Mouse (Mus musculus): ENCODE measurements at regions not wholly inside any gene's neighbourhood (a gene's known extent, or its start where the extent isn't known, plus 50 kb on each side); places are given as distances from the start of the nearest gene placed in this dataset.

DNA sequence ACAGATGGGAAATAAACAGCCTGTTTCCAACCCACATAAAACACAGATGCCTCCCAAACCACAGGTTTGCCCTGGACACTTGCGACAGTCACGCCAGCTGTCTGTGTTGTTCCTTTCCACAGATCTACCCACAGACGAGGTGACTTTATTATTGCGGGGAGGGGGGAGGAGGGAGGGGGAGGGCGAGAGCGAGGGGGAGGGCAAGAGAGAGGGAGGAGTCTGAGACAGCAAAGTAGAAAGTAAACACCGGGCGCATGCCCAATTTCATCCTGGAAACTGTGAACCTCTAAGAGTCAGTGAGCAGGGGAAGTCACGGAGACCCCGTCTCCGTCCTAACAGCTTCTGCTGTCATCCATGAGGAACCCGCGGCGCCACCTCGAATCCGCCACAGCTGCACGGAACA is 155.8 kb downstream of the Dyrk2 start:
- peak; percentile 32 for DNase-seq

DNA sequence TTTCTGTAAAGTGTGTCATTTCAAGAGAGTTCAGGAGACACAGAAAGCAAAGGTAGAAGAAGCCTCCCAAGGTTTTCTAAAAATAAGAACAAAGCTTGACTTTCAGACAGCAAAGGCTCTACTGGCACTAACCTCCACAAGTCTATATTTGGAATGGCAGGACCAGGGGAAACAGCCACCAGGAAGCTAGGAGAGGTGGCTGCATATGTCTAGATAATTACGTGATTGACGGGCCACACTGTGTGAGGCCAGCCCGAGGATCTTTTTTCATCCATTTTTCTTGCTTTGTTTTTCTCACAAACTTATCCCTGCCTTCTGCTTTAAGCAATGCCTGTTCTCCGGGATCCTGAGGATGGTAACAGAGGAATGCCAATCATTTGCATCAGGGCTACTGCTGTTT is 155.4 kb downstream of the Dyrk2 start:
- no peak for DNase-seq

DNA sequence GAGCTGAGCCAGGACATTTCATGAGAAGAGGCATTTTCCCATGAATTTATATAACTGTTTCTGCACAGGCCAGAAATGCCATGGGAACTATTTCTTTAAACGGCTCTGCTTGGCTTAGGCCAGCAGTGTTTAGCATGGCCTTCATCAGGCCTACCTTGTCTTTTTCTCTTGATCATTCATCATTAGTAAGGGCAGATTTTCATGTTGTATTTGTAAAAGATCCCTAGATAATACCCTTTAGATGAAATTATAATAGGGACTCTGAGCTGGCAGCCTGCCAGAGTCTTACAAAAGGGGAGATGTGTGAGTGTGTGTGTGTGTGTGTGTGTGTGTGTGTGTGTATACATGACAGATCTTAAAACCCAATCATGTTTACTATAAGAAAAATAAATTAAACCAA is 149.4 kb downstream of the Dyrk2 start:
- no peak for DNase-seq

DNA sequence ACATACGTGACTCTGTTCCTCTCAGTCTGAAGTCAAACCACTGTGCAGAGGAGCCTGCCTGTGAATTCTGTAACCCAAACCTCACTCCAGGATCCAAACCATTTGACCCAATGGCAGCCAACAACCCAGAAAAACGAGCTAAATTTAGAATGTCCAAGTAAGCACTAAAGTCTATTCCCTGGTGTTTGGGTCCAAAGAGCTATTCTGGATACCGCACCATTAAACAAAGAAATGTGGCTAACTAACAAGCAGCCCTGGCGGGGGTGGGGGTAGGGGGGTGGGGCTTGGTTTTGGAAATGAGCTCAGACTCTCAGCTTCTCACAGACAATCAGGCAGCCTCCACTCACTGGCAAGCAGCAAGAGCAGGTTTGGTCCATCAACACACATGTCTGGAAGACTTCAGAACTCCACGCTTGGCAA is 147.9 kb downstream of the Dyrk2 start:
- DNase-seq = no peak

DNA sequence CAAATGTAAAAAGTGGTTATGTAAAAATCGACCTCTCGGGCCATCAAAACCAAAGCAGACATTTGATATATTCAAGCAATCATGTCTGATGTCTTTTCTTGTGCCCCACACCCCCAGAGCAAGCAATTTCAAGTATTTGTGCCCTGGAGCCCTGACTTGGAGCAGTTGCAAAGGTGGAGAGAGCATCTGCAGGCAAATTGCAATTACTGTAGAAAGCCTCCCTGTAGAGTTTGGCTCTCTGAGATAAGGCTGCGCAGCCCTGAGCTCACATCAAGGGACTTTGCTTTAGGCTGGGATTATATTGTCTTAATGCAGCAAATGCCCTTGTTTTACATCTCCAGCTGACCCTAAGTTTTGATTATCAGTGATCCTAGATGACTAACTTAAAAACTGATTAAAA is 147.3 kb downstream of the Dyrk2 start:
- no peak for DNase-seq

DNA sequence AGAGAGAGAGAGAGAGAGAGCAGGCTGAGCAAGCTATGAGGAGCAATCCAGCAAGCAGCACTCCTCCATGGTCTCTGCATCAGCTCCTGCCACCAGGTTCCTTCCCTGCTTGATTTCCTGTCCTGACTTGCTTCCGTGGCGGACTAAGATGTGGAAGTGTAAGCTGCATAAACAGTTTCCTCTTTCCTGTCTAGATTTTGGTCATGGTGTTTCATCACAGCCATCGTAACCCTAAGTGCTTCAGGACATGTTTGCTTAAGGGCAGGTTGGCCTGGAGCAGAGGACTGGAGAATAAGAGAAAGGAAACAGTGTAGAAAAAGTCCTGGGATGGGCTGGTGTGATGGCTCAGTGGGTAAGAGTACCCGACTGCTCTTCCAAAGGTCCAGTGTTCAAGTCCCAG is 133.9 kb downstream of the Dyrk2 start:
- no peak for DNase-seq

DNA sequence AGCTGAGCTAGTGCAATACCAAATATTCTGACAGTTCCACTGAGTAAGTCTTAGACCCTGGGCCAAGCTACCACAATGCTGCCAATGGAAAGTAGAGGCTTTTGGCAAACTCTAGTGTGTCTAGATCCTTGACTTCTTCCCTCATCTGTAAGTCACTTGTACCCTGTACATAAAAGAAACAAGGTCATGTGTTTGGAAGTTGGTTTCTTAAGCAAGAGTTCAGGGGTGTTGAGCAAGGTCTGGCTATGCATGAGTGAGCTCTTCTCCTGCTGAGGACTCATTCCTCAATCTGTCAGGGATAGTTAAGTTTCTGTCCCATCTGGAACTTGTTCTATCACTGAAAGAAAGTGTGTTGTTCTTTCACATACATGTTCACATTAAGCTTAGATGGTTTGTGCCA is 132.9 kb downstream of the Dyrk2 start:
- DNase-seq = peak; percentile 50

DNA sequence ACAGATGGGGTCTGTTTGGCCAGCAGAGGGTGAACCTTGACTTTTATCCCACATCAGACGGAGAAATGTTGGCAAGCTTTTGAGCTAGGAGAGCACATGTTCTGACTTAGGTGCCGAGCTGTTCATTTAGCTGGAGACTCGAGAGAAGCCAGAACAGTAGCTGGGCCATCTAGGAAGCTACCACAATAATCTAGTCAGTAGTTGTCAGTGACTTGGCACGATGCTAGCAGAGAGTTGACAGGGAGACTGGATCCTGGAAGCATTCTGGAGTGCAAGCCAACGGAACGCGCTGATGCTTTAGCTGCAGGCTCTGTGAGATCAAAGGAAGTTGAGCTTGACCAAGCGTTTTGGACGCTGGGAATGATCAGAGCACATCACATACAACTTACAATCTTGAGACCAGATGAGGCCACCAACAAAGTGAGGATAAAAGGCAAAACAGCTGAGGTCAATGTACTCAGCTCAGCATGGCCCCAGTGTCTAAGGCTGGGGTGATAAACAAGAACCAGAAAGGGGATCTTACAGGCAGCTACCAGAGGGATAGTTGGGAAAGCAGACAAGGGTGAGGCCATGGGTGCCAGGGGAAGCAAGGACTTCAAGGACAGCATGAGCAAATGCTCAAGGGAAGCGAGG is 130.0 kb downstream of the Dyrk2 start:
- DNase-seq = no peak

DNA sequence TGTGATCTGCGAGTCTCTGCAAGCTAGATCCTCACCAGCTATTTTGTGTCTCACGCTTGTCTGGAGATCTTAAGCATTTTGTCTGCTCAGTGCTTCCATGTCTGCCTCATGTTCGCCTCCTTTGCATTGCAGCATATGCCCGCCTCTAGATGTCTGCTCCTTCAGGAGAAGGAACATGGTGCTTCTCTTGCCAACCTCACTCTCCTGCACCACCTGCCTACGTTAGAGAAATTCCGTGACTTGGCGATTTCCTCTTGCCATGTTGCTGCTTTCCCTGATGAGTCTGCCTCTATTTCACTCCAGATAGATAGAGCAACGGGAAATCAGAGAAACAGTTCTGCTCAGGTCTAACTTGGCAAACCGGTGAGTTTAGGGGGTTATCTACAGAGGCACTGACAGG is 126.2 kb downstream of the Dyrk2 start:
- DNase-seq = peak; percentile 37

DNA sequence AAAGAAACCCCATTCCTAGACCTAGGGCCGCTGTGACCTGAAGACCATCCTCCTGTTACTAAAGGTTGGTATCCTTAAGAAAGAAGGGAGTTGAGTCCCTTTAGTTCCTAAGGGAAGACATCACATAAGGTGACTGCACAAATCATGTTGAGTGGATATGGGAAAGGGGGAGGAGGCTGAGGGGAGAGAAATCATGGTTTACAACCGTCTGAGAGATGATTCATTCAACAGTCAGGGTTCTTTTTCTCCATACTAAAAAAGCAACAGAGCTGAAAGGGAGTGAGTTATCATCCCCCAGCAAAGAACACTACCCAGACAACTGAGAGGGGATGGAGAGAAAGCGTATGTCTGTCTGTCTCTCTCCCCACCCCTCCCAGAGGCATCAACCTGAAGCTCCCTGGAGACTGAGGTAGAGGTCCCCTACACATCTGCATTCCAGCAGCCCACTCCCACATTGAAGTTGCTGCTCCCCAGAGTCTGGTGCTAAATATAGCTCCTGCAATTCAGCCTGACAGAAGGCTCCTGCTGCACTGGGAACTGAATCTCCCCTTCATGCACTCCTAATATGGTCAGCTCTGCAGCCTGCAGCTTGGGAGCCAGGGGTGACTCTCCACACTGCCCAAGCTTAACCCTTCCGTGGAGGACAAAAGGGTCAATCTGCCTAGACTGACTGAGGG is 123.2 kb downstream of the Dyrk2 start:
- peak; percentile 42 for DNase-seq

DNA sequence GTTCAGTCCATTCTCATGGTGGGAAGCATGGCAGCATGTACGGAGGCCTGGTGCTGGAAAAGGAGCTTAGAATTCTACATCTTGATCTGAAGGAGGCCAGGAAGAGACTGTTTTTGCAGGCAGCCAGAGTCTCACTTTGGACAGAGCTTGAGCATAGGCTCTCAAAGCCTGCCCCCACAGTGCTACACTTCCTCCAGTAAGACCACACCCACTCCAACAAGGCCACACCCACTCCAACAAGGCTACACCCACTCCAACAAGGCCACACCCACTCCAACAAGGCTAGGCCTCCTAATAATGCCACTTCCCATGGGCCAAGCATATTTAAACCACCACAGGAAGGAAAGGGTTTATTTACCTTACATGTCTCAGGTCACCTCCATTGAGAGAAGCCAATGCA is 121.0 kb downstream of the Dyrk2 start:
- no peak for DNase-seq

DNA sequence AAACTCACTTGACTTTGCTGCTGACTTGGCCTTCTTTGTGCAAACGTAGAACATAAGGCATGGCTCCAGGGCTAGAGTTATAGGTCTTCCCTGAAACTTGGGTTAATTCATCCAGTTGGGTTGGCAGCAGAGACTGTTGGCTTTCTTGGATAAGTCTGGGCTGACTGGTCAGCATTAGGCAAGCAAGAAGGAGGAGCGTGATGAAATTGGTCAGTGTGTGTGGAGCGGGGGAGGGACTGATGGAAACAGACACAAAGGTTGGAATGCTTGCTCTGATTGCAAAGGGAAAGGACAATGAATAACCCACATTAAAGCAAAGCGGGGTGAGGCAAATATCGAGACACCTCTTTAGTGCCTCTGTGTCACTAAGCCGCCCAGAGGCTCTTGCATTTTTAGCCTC is 120.3 kb downstream of the Dyrk2 start:
- DNase-seq = no peak

DNA sequence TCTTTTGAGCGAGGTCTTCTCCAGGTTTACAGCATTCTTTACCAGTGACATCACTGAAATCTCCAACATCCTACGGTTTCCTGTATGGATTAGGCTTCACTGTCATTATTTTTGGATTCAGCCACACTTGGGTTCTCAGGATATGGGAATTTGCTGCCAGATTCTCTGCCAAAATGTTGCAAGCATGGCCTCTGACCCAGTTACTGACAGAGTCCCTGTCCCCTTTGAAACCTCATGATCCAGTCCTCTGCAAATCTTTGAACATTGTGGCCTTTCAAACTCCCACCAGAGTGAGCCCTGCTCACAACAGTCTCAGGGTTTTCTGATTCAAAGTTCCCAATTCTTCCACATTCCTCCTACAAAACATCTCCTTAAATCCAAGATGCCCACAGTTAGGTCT is 118.9 kb downstream of the Dyrk2 start:
- no peak for DNase-seq

DNA sequence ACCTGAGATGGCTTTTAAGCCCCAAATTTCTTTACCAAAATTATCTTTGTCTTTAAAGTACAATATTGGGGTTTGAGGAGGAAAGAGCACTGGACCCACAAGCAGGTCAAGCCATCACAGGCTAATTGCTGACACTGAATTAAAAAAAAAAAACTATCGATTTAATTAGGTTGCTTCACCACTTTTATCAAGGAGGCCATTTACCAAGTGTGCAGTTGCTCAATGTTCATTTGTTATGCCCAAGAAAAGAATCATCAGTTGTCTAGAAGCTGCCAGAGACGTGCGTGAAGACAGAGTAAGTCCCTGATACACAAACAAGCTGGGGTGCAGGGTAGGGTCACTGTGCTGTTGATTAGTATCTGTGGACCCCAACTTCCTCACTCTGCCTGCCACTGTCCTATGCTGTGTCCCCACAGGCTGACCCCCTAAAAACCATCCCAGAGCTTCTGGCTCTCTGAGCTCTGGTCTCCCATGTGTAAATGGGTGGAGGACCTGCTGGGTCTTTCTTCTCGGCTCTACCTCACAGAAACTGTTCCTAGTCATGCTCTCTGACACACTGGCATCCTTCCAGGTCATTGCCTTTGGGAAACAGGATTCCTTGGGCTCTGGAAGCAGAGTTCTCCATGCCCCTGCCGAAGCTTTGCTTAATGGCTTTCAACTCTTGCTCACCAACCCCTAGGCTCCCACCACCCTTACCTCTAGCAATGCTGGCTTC is 116.8 kb downstream of the Dyrk2 start:
- DNase-seq = no peak

DNA sequence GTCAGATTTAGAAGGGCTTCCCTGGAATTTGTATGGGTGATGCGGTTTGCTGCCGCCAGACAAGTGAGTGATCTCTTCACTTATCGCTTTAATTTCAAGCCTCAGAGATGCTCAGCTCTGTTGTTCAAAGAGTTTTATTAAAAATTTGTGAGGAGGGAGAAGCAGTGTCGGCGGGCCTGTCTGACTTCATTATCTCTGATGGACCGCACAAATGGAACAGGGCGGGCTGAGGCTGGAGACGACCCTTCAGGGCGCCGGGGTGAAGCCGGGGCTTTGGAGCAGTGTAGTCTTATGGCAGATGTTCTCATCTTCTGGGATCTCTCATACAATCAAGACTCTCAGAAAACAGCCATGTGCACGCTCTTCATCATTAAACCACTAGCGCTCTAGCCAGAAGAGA is 115.2 kb downstream of the Dyrk2 start:
- no peak for DNase-seq

DNA sequence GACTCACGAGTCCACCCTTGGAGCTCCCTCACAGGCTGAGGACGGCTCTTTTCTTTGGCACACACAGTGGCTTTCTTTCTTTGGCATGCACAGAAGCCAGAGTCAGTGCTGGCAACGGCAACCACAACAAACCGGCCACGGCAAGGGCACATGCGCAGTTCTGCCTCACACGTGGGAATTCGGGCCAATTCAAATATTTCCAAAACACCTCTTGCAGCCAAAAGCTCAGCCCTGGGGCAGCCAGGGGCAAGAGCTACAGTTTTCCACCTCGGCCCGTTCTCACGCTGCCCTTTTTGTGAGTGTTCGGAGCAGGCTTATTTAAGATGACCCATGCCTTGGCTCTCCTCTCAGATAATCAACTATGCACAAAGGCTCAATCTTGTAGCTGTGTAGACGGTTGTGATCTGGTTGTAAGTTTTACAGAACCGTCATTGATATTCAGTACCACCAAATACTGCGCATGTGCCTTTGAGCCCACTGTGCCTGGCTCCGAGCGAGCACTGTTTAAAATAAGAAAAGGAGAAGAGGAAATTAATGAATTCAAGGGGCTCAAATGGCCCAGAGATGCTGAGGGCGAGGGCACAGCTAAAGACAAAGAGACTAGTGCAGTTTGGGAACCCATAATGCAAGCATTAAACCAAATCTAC is 111.1 kb downstream of the Dyrk2 start:
- no peak for DNase-seq

DNA sequence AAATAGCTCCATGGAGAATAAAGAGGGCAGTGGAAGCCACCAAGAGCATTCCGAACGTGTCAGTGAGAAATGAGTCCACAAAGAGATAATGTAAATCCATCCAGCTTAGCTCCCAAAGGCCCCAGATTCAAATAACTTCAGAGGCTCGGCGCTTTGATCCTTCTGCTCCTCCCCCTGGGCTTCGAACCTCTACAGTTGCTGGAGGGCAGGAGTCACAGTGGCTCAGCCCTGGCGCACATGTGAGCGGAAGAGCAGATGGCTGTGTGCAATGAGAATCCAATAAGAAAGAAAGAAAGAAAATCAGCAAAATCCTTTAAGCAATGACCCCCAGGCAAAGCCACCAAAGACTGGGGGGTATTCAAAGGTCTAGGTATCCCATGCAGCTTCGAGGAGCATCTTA is 109.6 kb downstream of the Dyrk2 start:
- DNase-seq = no peak

DNA sequence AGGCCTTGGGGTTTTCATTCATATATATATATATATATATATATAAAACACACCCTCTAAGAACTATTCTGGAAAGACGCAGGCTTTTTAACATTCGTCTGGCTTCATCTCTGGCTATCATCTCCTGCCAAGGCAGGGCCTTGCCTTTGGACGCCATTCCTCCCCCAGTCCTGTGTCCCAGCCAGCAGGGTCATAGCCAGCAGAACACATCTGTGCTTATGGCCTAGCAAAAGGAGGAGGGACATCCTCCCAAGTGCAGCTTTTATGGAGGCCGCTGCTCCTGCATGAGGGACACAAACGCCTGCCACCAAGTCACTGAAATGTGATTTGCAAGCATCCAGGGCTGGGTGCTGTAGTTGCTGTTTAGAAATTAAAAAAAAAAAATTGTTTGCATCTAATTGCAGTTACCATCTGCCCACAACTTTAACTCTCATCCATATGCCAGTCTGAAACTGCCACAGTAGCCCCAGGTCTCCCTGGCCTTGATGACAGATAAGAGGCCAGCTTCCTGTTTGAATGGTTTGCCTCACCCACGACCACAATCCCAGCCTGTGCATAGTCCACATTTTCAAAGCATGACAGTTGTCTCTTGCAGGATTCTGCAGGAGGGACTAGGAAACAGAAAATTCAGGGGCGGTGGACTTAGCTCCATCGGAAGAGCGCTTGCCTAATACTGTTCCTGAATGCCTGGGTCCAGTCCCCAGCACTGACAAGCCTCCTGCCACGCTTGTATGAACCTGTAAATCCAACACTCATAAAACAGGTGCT is 108.7 kb downstream of the Dyrk2 start:
- DNase-seq = no peak

DNA sequence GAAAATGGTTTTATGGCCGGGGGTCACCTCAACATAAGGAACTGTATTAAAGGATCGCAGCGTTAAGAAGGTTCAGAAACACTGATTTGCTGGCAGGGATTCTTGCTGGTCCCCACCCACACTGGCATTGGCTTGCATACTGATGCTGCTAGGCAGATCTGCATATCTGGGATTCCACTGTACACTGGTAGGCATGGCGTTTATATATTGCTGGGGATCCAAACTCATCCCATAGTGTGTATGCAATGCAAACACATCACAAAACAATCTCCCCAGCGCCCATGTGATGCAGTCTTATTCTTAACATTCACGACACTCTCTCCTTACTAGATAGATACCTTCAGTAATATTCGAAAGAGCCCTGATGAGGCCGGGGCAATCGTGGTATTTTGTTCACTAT is 105.0 kb downstream of the Dyrk2 start:
- no peak for DNase-seq

DNA sequence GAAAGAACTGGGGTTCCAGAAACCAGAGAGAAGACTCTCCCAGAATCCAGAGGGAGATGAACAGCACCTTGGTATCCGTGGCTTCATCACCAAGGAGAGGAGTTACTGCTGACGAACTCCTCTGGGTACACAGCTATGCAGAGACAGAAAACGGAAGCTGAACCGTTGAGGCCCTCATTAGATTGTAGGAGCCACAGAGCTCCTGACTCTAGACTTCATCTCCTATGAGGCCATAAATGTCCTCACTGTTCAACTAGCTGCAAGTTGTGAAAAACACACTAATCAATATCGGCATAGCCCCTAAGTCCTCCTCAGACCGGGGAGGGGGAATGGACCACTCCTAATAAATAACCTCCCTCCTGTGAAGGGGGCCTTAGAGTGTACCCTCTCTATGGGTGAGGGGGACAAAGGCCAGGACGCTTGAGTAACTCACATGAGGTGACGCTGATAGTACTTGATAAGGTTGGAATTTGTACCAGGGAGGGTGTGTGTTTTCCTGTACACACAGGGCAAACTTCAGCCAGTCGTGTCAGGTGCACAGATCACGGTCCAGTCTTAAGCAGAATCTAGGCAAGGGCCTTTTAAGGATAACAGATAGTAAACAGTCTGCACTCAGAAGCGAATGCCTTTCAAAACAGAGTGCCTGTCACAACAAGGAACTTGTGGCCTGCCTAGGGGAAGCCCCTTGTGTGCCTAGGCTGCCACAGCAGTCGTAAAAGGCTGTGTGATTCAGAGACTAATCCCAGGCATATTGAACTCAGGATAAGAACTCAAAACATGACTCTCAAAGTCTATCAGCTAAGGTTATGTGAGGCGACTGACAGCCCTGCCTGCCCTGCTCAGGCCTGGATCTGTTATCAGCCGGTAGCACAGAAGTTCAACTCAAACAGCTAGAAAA is 104.2 kb downstream of the Dyrk2 start:
- DNase-seq = peak; percentile 14

DNA sequence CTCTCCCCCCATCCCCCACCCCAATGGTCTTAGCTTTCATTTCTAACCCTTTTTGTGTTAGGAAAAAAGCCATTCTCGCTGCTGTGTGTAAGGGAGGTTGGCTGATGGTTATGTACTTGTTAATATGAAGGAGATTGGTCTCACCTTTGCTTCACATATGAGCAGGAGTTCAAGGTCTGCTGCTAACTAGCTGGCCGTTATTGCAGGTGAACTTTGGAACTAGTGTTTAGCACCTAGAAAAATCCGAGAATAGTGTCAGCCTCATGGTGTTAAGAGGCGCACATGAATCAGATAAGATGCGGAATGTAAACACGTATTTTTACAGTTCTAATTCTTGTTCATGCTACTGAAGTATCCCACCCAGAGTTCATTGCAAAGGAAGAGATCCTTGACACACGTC is 103.2 kb downstream of the Dyrk2 start:
- DNase-seq = no peak

DNA sequence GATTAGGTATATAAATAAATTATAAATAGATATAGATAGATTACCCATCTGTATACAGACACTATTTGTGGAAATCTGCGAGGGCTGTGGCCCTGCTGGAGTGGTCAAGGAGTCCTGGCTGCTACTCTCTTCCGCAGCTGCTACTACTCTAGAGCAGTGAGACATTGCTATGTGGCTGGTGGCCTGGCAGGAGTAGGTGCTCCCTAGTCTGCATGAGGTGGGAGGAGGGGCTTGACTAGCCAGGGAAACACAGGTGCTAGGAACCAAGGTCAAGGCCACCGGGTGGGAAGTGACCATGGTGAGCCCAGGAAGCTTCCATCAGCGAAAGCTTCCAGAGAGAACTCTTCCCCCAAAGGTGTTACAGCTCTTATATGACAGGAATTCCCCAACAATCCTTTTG is 100.3 kb downstream of the Dyrk2 start:
- DNase-seq = no peak
